Mouse (Mus musculus) megakaryocyte, embryonic 14.5 days (primary cell): ENCODE data around the gene Cdrt4. TPM values are rescaled to one million over a fixed set of nuclear protein-coding genes. Genes with fewer than 3 reads are reported as not detected.

Experiments
- H3K27me3 ChIP-seq: replicated peaks from 2 replicates; pipeline ENCODE3; 2012; ENCODE audit warnings: inconsistent platforms
- H3K36me3 ChIP-seq: replicated peaks from 2 replicates; pipeline ENCODE3; 2012; ENCODE audit warnings: low read length, inconsistent platforms, mixed read lengths
- H3K4me1 ChIP-seq: 2 replicates; pipeline ENCODE4 v1.6.1; 2012; ENCODE audit warnings: inconsistent platforms
- H3K4me3 ChIP-seq: replicated peaks from 2 replicates; pipeline ENCODE3; 2012; ENCODE audit warnings: moderate library complexity, mild to moderate bottlenecking, inconsistent platforms
- H3K9me3 ChIP-seq: 2 replicates; pipeline ENCODE4 v1.6.1; 2012; ENCODE audit warnings: inconsistent platforms
- FLI1 ChIP-seq: IDR thresholded peaks from 2 replicates; pipeline ENCODE4 v1.6.1; 2012; ENCODE audit warnings: low read length, inconsistent platforms, mixed read lengths
- GATA1 ChIP-seq: IDR thresholded peaks from 3 replicates; pipeline ENCODE4 v1.6.1; 2012; ENCODE audit warnings: mixed read lengths, low read length, inconsistent platforms, borderline replicate concordance
- polyA plus RNA-seq: library from polyadenylated mRNA; stranded (reverse); fragments of >175 nt; gene quantifications from 2 replicates; pipeline ENCODE4 v1.2.3, GENCODE M21; 2012; ENCODE audit warnings: low replicate concordance; ENCODE audit not compliant: insufficient read depth

Cdrt4 gene
- polyA plus RNA-seq, 1 experiment: not detected

DNA sequence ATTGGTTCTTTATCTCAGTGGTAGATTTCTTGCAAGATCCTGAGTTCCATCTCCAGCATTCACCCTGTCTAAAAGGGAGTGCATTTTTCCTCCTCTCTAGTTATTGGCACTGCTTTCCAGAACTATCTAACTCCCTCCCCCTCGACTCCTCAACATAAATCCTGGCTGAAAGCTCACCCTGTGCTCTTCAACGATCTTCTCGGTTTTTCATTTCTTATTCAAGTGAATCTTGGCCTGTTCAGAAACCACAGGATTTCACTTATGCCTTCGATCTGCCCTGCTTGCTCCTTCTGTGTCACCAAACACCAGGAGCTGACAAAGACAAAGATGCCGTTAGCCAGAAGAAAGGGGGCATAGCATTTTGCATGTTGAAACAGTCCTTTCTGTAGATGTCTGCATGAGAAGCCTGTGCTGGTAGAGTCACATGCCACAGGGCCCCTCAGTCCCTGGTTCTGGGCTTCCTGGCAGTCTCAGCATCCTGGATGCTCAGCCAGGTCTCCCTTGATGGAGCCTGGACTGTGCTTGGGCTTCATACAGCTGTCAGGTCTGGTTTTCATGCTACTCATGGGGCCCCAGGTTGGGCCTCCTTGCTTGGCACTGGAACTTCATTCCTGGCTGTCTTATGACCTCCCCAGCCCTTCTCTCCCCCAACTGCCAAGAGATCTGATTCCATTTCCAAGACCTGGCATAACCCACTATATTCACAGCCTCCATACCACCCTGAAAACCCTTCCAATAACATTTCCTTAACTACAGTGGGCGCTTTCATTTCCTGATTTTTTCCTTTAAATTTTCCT lies 30.8 kb upstream of the Cdrt4 start:
- TF ChIP-seq GATA1 (no peak), FLI1 (no peak)
- Histone ChIP-seq H3K4me3 (no peak overlapping the region), H3K4me1 (peaks cover 19% of the 10 kb centered on the region), H3K36me3 (no peaks in the 10 kb centered on the region), H3K27me3 (peaks cover 67% of the 10 kb centered on the region), H3K9me3 (peaks cover 23% of the 10 kb centered on the region)

DNA sequence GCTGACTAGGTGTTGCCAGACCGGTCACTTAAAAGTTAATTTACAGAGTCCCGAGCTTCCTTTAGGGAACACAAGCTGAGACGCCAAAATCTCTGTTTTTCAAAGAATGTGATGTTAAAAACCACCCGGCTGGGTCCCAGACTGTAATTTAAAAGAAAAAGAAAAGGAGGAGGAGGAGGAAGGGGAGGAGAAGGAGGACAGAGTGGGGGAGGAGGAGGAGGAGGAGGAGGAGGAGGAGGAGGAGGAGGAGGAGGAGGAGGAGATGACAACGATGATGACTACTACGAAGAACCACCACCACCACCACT lies 30.3 kb upstream of the Cdrt4 start:
- TF ChIP-seq FLI1 (no peak), GATA1 (no peak)
- Histone ChIP-seq H3K4me1 (peaks cover 21% of the 10 kb centered on the region), H3K4me3 (no peak overlapping the region)

DNA sequence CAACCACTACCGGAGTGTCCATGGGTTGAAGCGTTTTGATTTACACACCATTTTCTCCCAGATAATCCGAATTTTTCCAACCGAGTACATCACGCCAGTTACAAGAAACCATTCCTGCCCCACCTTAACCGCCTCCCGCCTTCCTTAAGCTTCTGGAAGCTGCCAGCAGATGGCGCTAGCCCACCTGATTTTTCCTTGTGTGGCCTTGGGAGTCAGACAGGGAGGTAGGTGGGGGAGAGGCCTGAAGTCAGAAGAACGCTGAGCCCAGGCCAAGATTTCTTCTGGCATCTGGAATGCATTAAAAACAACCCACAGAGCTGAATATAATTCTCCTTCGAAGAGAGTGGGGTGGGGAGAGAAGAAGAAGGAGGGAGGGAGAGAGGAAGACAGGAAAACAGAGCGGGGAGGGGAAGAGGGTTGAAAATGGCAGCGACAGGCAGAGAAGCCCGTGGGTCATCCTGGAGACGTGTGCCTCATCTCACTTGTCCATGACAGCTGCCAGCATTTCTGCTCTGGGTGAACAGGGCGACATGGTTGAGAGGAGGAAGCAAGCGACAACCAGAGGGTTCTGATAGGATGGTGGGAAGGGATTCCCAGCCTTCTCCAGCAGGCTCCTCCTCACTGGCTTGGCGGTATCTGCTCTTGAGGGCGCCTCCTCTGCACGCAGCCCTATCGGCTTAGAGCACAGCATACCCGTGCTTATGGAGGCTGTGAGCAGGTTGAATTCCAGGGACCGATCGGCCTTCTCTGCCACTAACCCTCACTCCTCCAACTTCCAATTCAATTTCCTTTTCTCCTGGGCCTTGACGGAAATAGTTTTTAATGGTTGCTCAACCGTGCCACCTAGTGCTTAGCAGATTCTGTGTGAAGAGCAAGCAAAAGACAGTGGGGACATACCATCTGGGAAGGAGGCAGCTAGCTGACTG lies 29.7 kb upstream of the Cdrt4 start:
- TF ChIP-seq FLI1: no peak
- TF ChIP-seq GATA1: no peak
- H3K4me3 ChIP-seq: peak overlapping the region; percentile 12

More for the DNA sequence above, 30.3 kb upstream of the Cdrt4 start:
- Histone ChIP-seq H3K36me3 (no peaks in the 10 kb centered on the region), H3K9me3 (peaks cover 23% of the 10 kb centered on the region), H3K27me3 (peaks cover 65% of the 10 kb centered on the region)

DNA sequence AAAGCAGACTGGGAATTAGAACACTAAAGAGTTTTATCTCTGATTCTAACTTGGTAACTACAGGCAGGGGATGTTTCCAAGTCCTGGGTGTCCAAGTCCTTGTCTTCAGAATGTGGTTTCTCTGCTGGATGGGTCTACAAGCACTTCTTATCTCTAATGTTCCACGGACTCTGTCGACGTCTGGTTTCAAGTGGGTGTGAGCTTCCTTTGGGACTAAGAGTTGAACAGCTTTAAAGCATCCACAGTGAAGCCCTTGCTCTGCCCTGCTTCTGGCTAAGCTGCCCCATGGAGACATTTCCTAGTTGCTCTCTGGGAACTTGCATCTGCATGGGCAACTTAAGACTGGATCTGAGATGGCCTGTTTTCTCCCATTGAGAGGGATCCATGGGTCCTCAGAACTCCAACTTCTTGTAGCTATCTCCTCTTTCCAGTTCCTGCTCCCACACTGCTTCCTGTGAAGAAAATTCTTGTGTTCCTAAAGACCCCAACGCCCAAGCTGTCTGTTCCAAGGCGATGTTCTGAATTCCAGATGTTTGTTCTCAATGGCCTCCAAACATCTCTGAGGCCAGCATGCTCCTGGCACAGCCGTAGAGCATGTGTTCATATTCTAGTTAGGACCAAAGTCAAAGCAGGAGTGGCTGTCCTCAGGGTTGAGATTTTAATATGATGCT lies 26.8 kb upstream of the Cdrt4 start:
- Histone ChIP-seq H3K36me3 (no peaks in the 10 kb centered on the region), H3K9me3 (peaks cover 13% of the 10 kb centered on the region), H3K27me3 (peaks cover 37% of the 10 kb centered on the region), H3K4me1 (peaks cover 21% of the 10 kb centered on the region), H3K4me3 (no peak overlapping the region)
- no peak for TF ChIP-seq GATA1
- TF ChIP-seq FLI1: no peak

More for the DNA sequence above, 29.7 kb upstream of the Cdrt4 start:
- Histone ChIP-seq H3K9me3 (peaks cover 23% of the 10 kb centered on the region), H3K27me3 (peaks cover 59% of the 10 kb centered on the region), H3K36me3 (no peaks in the 10 kb centered on the region), H3K4me1 (peaks cover 21% of the 10 kb centered on the region)

DNA sequence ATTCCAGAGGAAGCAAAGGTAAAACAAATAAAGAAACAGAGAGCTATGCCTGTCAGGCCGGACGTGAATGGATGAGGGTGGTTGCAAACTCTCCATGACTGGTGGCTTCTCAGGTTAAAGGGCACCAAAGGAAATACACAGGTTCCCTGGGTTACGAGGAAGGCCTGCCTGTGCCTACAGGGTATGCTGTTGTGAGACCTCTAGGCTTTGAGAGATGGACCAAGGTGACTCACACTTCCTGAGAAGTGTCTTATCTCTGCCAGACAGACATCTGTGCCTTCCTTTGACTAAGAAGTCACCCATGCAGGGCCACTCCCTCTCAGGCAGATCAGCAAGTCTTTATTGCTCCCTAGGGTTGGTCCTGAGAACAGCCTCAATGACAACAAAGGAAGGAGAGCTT lies 21.2 kb upstream of the Cdrt4 start:
- H3K27me3 ChIP-seq: peaks cover 12% of the 10 kb centered on the region
- no peak; the same call in 2 of the 3 replicates for TF ChIP-seq GATA1
- TF ChIP-seq FLI1: no peak

DNA sequence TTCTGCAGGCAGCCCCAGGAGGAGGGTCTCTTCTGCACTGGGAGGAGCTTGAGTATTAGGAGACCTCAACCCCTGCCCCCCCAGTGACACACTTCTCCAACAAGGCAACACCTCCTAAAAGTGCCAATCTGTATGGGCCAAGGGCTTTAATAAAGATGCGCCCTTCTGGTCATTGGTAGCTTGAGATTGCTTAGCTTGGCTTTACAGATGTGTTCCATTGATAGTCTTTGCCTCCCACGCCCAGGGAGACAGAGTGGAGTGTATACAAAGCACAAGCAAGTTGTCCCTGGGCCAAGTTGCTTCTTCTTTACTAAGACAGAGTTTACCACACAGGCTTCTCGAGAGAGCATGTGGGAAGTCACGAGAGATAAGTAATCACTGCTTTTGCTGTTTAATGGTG lies 20.4 kb upstream of the Cdrt4 start:
- TF ChIP-seq GATA1 (no peak), FLI1 (no peak)
- H3K27me3 ChIP-seq: peaks cover 11% of the 10 kb centered on the region

More for the DNA sequence above, 21.2 kb upstream of the Cdrt4 start:
- H3K9me3 ChIP-seq: peaks cover 8% of the 10 kb centered on the region
- H3K4me3 ChIP-seq: no peak overlapping the region
- H3K4me1 ChIP-seq: peaks cover 21% of the 10 kb centered on the region
- no peaks in the 10 kb centered on the region for H3K36me3 ChIP-seq

DNA sequence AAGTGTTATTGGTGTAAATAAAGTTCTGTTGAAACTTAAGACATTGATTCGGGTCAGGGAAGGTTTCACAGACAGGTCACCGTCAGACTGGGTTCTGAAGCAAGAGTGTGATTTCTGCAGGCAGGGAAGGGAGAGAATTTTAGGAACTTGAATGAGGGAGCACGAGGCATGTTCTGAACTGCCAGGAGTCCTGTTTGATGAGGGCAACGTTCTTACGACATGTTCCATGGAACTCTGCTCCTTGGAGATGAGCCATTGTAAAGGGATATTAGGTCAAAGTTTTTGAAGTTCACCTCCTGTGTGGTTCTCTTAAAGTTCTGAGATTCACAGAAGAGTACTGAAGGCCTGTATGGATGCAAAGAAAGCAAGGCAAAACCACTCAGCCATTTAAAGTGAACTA lies 19.9 kb upstream of the Cdrt4 start:
- no peak overlapping the region for H3K4me3 ChIP-seq
- peaks cover 8% of the 10 kb centered on the region for H3K9me3 ChIP-seq
- TF ChIP-seq FLI1 (no peak), GATA1 (no peak)
- H3K36me3 ChIP-seq: no peaks in the 10 kb centered on the region
- H3K4me1 ChIP-seq: peaks cover 18% of the 10 kb centered on the region
- H3K27me3 ChIP-seq: peaks cover 11% of the 10 kb centered on the region

More for the DNA sequence above, 20.4 kb upstream of the Cdrt4 start:
- Histone ChIP-seq H3K36me3 (no peaks in the 10 kb centered on the region), H3K4me3 (no peak overlapping the region), H3K4me1 (peaks cover 18% of the 10 kb centered on the region), H3K9me3 (peaks cover 8% of the 10 kb centered on the region)

DNA sequence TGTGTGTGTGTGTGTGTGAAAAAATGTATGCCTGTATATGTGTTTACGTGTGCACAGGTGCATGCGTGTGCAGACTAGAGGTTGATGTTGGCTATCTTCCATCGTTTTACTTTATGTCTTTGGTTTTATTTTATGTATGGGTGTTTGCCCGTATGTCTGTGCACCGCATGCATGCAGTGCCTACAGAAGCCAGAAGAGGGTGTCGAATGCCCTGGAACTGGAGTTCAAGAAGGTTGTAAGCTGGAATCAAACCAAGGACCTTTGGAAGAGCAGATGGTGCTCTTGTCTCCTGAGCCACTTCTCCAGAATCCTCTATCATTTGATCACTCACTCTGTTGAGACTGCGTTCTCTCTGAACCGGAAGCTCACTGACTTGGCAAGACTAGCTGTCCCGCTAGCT lies 17.9 kb upstream of the Cdrt4 start:
- no peaks in the 10 kb centered on the region for H3K36me3 ChIP-seq
- TF ChIP-seq GATA1 (no peak), FLI1 (no peak)
- H3K9me3 ChIP-seq: peaks cover 4% of the 10 kb centered on the region; the same call in 1 of the 2 replicates
- peaks cover 16% of the 10 kb centered on the region for H3K27me3 ChIP-seq
- peaks cover 18% of the 10 kb centered on the region for H3K4me1 ChIP-seq
- no peak overlapping the region for H3K4me3 ChIP-seq

DNA sequence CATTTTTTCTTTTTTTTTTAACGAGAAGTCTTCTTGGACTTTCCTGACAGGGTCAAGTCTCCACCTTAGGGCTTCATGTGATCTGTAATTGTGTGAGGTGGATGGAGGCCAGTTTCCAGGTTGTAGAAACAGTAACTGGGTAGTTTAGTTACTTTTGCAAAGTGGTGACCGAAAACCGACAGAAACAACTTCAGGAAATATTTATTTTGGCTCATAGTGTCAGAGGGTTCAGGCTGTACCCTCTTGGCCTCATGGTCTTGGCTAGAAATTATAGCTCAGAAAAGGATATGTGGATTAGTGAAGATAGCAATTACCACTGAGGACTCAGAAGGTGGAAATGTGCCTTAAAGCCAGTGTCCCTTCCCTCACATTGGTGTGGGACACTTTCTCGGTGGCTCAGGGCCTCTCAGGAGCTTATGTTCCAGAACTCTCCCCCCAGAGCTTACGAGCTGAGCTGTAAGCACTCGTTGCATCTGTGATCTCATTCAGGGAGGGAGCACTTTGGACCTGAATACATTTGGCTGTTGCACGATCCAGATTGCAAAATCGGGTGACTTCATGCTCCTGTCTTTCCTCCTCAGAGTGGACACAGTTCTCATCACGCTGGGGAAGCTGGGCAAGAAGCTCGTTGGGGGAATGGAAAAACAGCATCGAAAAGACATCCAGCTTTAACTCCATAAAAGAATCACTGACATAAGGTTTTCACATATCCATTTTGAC lies 16.0 kb upstream of the Cdrt4 start:
- H3K4me1 ChIP-seq: peaks cover 12% of the 10 kb centered on the region
- H3K9me3 ChIP-seq: peaks cover 4% of the 10 kb centered on the region; the same call in 1 of the 2 replicates
- H3K36me3 ChIP-seq: no peaks in the 10 kb centered on the region
- no peak overlapping the region for H3K4me3 ChIP-seq
- H3K27me3 ChIP-seq: peaks cover 19% of the 10 kb centered on the region
- TF ChIP-seq GATA1: no peak
- no peak for TF ChIP-seq FLI1
